Mouse (Mus musculus) thymus, adult 18-20 months (tissue): ENCODE measurements around the gene Mmp14.

Experiments used
- DNase-seq, 2 experiments: peaks; one replicate each; pipeline ENCODE4 v3.0.0; 2022; ENCODE audit warnings: mixed read lengths in 2 of 2

Gene Mmp14

GRCm38 (mm10) chr14:54431334-54432077, at the start of gene Mmp14:
Mmp14 (plus strand) TSS chr14:54431612.
- DNase-seq = no peak

DNA sequence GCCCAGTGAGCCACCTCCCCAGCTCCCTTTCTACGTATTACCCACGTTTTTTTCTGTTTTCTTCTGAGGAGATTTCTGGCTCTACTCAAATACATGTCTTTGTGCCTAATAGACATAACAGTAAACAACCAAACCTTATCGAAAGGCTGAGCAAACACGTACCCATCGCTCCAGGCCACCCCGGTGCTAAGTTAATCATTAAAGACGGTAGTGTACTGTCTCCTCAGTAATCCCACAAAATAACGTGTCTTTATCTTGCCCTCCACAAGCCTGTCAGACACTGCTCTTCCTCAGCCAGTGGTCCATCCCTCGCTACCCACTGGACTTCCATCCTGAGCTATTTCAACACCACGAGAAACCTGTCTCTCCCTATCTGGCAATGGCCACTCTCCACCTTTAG, 49.6 kb upstream of the Mmp14 start:
- no peak for DNase-seq

- no peak for DNase-seq
Observed at GRCm38 (mm10) chr14:54382641-54383040, 48.8 kb upstream of the Mmp14 start.

DNA sequence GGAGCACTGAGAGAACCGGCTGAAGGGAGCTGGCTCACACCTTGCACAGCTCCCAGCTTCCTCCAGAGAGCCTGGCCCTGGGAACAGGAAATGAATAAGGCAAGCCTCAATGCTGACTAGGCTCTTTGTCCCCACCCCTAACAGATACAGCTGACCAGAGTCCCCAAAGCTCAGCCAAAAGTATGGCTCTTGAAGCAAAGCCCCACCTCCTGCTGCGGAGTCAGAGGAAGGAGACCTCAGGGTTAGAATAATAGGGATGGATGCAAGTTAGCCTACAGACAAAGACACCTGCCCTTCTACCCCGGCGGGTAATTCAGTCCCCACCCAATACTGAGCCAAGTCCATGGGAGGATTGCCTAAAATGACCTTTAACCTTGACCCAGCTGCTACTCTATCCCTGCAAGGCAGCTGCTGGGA, 48.0 kb upstream of the Mmp14 start:
- DNase-seq = no peak

DNA sequence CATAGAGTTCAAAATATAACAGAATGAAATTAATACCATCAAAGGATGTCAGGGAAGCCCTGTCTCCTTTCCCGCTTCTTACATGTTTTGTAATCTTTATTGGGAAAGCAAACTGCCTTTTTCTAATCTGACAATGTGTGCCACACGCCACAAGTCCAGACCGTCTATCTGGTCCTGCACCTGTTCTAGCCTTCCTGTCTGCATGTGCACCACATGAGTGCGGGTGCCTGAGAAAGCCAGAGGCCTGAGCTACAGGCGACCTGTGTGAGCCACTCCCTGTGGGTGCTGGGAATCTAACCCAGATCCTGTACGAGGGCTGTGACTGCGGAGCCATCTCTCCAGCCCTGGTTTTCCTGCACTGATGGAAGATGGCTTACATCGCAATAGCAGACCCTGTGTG, 47.0 kb upstream of the Mmp14 start:
- no peak for DNase-seq

DNA sequence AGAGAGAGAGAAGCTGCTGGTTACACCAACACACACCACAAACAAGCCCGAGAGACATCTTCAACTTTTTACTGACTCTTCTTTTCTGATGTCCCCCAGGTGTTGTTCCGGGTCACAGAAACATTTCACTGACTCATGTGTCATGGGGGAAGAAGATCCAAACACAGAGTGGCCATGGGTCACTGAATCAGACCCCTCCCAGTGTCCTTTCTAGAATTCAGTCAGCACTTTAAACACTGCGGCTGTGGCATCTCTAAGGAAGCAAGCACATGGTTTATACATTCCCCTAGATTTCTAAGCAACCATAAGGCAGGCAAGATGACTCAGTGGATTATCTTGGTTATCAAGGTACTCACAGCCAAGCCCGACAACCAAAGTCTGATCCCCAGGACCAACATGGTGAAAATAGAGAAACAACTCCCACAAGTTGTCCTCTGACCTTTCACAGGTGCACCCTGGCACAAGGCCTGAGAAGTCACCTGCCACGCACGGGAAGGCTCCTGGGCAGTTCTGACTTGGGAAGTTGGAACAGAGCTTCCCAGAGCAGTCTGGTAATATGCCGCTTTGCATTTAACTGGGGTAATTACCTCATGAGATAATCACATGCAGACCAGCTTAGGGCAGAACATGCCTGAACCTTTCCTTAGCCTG, 45.3 kb upstream of the Mmp14 start:
- no peak for DNase-seq

DNA sequence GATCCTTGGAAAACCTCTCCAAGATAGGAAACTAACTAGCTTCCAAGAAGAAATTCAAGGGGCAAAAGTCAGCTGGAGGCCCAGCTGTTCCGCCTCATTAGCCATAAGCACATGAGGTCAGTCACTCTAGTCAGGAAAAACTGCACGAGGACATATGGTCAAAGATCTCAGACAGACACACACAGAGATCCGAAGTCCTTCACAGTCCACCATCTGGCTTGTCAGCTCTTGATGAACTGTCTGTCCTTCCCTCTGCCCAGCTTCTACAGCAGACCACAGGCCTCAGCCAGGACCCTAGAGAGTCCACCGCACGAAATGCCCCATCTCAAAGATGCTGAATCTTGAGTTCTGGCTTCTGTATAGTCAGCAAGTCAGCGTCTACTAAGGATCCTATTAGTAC, 43.9 kb upstream of the Mmp14 start:
- DNase-seq = no peak

- no peak for DNase-seq
Observed at GRCm38 (mm10) chr14:54390843-54391242, 40.6 kb upstream of the Mmp14 start.

- DNase-seq = no peak
Observed at GRCm38 (mm10) chr14:54393794-54394193, 37.6 kb upstream of the Mmp14 start.

DNA sequence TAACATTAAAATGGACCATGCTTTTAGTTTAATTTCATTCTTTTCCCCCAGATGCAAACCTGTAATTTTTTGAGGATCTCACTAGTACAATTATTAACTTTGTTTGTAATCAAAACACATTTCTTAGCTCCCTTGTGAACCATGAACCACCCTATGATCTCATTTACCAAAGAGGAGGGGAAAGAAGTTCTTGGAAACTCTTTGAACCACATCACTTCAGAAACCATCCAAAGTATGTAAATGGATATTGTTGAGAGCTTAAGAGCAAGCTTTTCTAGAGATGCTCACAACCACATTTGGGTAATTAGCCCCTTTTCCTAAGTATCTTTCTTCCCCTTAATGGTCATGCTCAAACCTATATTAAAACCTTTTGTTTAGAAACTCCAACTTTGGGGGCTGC, 37.1 kb upstream of the Mmp14 start:
- DNase-seq = no peak

GRCm38 (mm10) chr14:54396685-54397084, 34.7 kb upstream of the Mmp14 start:
- no peak for DNase-seq

DNA sequence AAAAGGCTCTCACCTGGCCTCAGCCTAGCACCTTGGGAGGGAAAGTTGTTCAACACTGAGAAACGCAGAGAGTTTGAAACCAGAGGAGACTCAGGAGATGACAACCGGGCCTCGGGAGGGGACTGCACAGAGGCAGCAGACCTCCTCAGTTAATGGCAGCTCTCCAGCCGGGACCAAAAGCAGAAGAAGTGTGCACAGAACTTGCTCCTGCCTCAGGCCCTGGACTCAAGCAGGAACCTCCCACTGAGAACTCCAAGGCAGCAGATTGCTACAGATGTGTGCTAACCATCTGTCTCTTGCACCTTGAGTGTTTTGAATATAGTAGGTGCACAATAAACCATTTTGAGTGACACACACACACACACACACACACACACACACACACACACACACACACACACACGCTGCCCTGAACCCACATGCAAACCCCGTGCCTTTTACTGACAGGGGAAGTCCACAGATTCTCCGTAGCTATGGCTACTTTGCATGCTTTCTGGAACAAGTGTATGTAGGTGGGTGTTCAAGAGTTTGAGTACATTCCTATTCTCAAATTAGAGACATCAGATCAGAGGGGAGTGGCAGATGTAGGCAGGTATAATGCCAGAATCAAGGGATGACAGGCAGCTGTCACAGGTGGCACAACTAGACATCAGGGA, 33.4 kb upstream of the Mmp14 start:
- DNase-seq = no peak

DNA sequence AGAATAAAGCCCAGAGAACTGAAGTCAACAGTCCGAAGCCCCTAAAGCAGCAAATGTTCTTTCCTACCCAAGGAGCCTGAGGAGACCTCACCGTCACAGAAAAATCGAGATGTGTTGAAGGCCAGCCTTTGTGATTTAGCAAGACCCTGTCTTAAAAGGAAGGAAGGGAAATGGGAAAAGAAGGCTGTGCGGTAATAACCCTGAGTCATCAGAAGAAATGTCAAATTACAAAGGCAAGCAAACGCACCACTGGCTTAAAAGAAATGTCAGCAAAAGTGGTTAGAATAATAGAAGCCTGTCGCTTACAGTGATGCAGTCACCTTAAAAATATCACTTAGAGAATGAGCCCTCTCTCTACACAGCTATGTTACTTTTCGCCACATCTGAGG, 32.9 kb upstream of the Mmp14 start:
- DNase-seq = no peak

DNA sequence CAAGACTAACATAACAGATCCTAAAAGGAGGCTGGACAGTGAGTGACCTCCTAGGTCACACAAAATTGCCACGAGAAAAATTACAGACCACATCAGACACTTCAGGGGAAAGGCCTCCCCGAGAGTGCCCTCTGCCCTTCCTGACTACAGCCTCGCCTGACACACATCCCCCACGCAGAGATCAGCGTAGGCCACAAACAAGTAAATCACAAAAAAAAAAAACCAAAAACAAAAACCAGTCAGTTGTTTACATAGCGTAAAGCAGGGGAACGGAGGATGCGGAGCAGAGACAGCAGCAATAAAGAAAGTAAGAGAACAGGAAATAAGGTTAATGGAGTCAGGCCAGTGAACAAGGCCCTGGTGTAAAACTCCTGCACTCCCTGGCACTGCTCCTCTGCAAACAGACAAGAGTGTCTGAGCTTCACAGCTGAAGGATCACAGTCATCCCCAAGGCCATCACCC, 32.5 kb upstream of the Mmp14 start:
- no peak for DNase-seq

- DNase-seq = no peak
Observed at GRCm38 (mm10) chr14:54401723-54402122, 29.7 kb upstream of the Mmp14 start.

GRCm38 (mm10) chr14:54408336-54409056, 22.9 kb upstream of the Mmp14 start:
- DNase-seq = no peak

DNA sequence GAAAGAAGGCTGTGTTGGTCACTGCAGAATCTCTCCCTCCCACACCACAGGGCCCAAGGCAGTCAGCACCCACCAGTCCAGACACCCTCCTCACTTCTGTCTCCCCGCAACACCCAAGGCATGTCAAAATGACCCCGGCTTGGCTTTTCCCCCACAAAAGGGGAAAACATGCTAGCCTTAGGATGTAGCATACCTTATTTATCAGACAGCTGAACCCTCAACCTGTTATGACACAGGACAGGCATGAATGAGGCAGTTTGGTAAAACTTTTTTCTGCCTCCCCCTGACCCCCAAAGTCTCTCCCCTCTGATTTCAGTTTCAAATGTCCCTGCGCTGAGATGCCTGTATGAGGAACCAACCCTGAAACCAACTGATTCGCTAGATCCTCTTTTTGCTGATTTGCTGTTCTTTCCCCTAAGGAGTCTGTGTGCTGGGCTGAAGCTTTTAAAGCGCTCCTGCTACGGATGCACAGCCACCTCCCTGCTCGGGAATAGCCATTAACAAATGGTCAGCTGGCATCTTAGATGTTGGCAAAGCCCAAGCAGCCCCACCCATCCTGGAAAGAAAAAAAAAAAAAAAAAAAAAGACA, 22.3 kb upstream of the Mmp14 start:
- DNase-seq = no peak

- DNase-seq = no peak
Observed at GRCm38 (mm10) chr14:54409980-54410810, 21.2 kb upstream of the Mmp14 start.

GRCm38 (mm10) chr14:54412000-54412576, 19.3 kb upstream of the Mmp14 start:
- DNase-seq = no peak

- no peak for DNase-seq
Observed at GRCm38 (mm10) chr14:54412629-54413170, 18.7 kb upstream of the Mmp14 start.
